Mouse (Mus musculus): ENCODE measurements around the gene Arl1.
"Not testable (repeated sequence)": the region's sequence is repeated elsewhere in the genome, so short reads cannot be mapped to it uniquely, and the experiment has no call there.

Gene Arl1

GRCm38 (mm10) chr10:88765431-88766142 lies 34.9 kb downstream of the Arl1 start:
- DNase-seq (ENCODE audit: low spot score) = no peak

GRCm38 (mm10) chr10:88768961-88769360 lies 38.3 kb downstream of the Arl1 start:
- no peak for DNase-seq (ENCODE audit: low spot score)

GRCm38 (mm10) chr10:88769676-88770075 lies 39.0 kb downstream of the Arl1 start:
- DNase-seq (ENCODE audit: low spot score) = no peak

GRCm38 (mm10) chr10:88772965-88773364 lies 42.3 kb downstream of the Arl1 start:
- DNase-seq (ENCODE audit: low spot score) = not testable (repeated sequence)

- DNase-seq (ENCODE audit: low spot score) = peak; percentile 14
Measured at GRCm38 (mm10) chr10:88776206-88776605, 45.5 kb downstream of the Arl1 start.

GRCm38 (mm10) chr10:88780716-88781115 lies 50.1 kb downstream of the Arl1 start:
- DNase-seq (ENCODE audit: low spot score) = no peak

- DNase-seq (ENCODE audit: low spot score) = not testable (repeated sequence)
Measured at GRCm38 (mm10) chr10:88783135-88783534, 52.5 kb downstream of the Arl1 start.

- DNase-seq (ENCODE audit: low spot score) = no peak
Measured at GRCm38 (mm10) chr10:88783941-88784340, 53.3 kb downstream of the Arl1 start.

GRCm38 (mm10) chr10:88784513-88784931 lies 53.9 kb downstream of the Arl1 start:
- no peak for DNase-seq (ENCODE audit: low spot score)

- no peak for DNase-seq (ENCODE audit: low spot score)
Measured at GRCm38 (mm10) chr10:88793671-88794070, 63.0 kb downstream of the Arl1 start.

Data from left cerebral cortex, adult 11 months (tissue).